ENCODE assay signal across 8 mouse cellular contexts in the genomic region with DNA sequence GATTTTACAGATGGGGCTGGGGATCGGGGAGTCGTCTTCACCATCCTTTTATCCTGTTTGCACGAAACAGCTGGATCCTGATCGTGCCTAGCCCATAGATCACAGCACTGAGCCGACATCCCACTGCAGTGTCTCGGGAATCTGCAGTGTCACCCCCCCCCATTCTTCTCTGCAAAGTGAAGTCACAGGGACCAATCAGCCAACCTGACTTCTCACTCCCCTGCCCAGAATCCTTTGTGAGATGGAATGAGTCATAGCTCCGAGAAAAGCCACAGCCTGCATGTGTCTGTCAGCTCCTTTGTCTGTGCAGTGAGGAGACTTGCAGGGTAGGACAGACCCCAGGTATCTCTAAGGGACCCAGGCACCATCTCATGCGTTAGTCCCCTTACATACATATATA.
DNase-seq lines count a peak whose midpoint lies in the region; ATAC-seq lines count a peak whose summit lies in the region.
"Had no signal": no experiment of that assay in that cellular context is flagged by ENCODE, and none has a peak within 500 bp of the region (broad histone marks: within the 10 kb centered on the region; RNA-seq: fewer than 3 reads in every experiment).

No protein-coding gene starts in this region.

- no peaks in the 10 kb centered on the region for H3K36me3 ChIP-seq in embryonic facial prominence, embryonic 15.5 days
- H3K36me3 ChIP-seq in hindbrain, embryonic 12.5 days = no peaks in the 10 kb centered on the region
- H3K36me3 ChIP-seq in stomach, embryonic 16.5 days (ENCODE audit: control insufficient read depth, insufficient read depth, low read length) = no peaks in the 10 kb centered on the region
- H3K36me3 ChIP-seq in kidney, embryonic 14.5 days (ENCODE audit: control insufficient read depth, insufficient read depth, low read length) = no peaks in the 10 kb centered on the region

- peaks cover 18% of the 10 kb centered on the region for H3K4me1 ChIP-seq in embryonic facial prominence, embryonic 15.5 days
- peaks cover 47% of the 10 kb centered on the region for H3K4me1 ChIP-seq in hindbrain, embryonic 12.5 days
- H3K4me1 ChIP-seq in stomach, embryonic 16.5 days (ENCODE audit: control insufficient read depth, insufficient read depth, low read length) = 0 out of 2 replicates have a peak, but pooled peaks cover 3% of the 10 kb centered on the region
- H3K4me1 ChIP-seq in kidney, embryonic 14.5 days (ENCODE audit: control insufficient read depth, insufficient read depth, low read length) = peaks cover 7% of the 10 kb centered on the region

- H3K27me3 ChIP-seq in embryonic facial prominence, embryonic 15.5 days = no peaks in the 10 kb centered on the region
- no peaks in the 10 kb centered on the region for H3K27me3 ChIP-seq in hindbrain, embryonic 12.5 days
- no peaks in the 10 kb centered on the region for H3K27me3 ChIP-seq in stomach, embryonic 16.5 days (ENCODE audit: control insufficient read depth, insufficient read depth, low read length)
- H3K27me3 ChIP-seq in kidney, embryonic 14.5 days (ENCODE audit: control insufficient read depth, insufficient read depth, low read length) = no peaks in the 10 kb centered on the region

- H3K27ac ChIP-seq in embryonic facial prominence, embryonic 15.5 days (replicated peaks) = peak overlapping the region; percentile 48; the same call in 1 of the 2 replicates
- H3K27ac ChIP-seq in hindbrain, embryonic 12.5 days = peak overlapping the region; percentile 77
- H3K27ac ChIP-seq in stomach, embryonic 16.5 days (ENCODE audit: low read length) = peak overlapping the region; percentile 4; the same call in 1 of the 2 replicates
- no peak overlapping the region for H3K27ac ChIP-seq in kidney, embryonic 14.5 days (ENCODE audit: low read depth, low read length)

- WGBS in embryonic facial prominence, embryonic 15.5 days = 40% methylated on average over 8 of the region's 8 CpGs
- 19% methylated on average over 8 of the region's 8 CpGs for WGBS in hindbrain, embryonic 12.5 days
- WGBS in stomach, embryonic 16.5 days = 30% methylated on average over 8 of the region's 8 CpGs
- WGBS in kidney, embryonic 14.5 days = 25% methylated on average over 8 of the region's 8 CpGs

- no peaks in the 10 kb centered on the region for H3K9me3 ChIP-seq in embryonic facial prominence, embryonic 15.5 days (replicated peaks)
- no peaks in the 10 kb centered on the region for H3K9me3 ChIP-seq in hindbrain, embryonic 12.5 days (replicated peaks)
- H3K9me3 ChIP-seq in stomach, embryonic 16.5 days (replicated peaks; ENCODE audit: control insufficient read depth, low read length) = no peaks in the 10 kb centered on the region
- H3K9me3 ChIP-seq in kidney, embryonic 14.5 days (ENCODE audit: control insufficient read depth, low read length) = no peaks in the 10 kb centered on the region

- no peak overlapping the region for H3K4me3 ChIP-seq in embryonic facial prominence, embryonic 15.5 days (replicated peaks)
- H3K4me3 ChIP-seq in hindbrain, embryonic 12.5 days = no peak overlapping the region
- H3K4me3 ChIP-seq in stomach, embryonic 16.5 days (replicated peaks; ENCODE audit: low read length) = no peak overlapping the region
- H3K4me3 ChIP-seq in kidney, embryonic 14.5 days (ENCODE audit: low read length) = no peak overlapping the region

- peak; percentile 68 for DNase-seq in right cerebral cortex, adult 18-20 months
- DNase-seq in right cerebral cortex, postnatal 4 days = no peak
- no peak for DNase-seq in adrenal gland, postnatal 25 days
- DNase-seq: gastrocnemius, postnatal 14 days had no signal

- H3K4me2 ChIP-seq in embryonic facial prominence, embryonic 15.5 days (replicated peaks) = no peak overlapping the region
- H3K4me2 ChIP-seq in hindbrain, embryonic 12.5 days (replicated peaks) = 0 out of 2 replicates have a peak overlapping the region, but pooled peaks have one; percentile 15
- 0 out of 2 replicates have a peak overlapping the region, but pooled peaks have one; percentile 4 for H3K4me2 ChIP-seq in stomach, embryonic 16.5 days (ENCODE audit: low read depth, low read length)
- H3K4me2 ChIP-seq in kidney, embryonic 14.5 days (replicated peaks; ENCODE audit: low read depth, low read length) = no peak overlapping the region

- H3K9ac ChIP-seq in embryonic facial prominence, embryonic 15.5 days = no peak overlapping the region
- H3K9ac ChIP-seq in hindbrain, embryonic 12.5 days = peak overlapping the region; percentile 49; the same call in 1 of the 2 replicates
- no peak overlapping the region for H3K9ac ChIP-seq in stomach, embryonic 16.5 days (ENCODE audit: low read length)
- H3K9ac ChIP-seq in kidney, embryonic 14.5 days (ENCODE audit: low read depth, low read length) = no peak overlapping the region

- peak; percentile 54; the same call in 1 of the 2 replicates for ATAC-seq in embryonic facial prominence, embryonic 15.5 days (ENCODE audit: insufficient number of reproducible peaks, low FRiP score, low TSS enrichment, low read depth)
- peak; percentile 76 for ATAC-seq in hindbrain, embryonic 12.5 days (ENCODE audit: low FRiP score)
- ATAC-seq in stomach, embryonic 16.5 days (ENCODE audit: insufficient read depth, low FRiP score) = peak; percentile 72; the same call in 1 of the 2 replicates
- no peak for ATAC-seq in kidney, embryonic 14.5 days (ENCODE audit: low FRiP score, low TSS enrichment)

Comparison
In these comparisons a context has a peak if more than half of its experiments do, and no peak if none do; other contexts are left out.
1. H3K4me2 ChIP-seq: peak in hindbrain, embryonic 12.5 days (single experiment) and stomach, embryonic 16.5 days (single experiment); none in embryonic facial prominence, embryonic 15.5 days (single experiment) and kidney, embryonic 14.5 days (single experiment).